Mouse (Mus musculus) large intestine, adult 2 months (tissue): ENCODE measurements around the gene Traip. TPM values are rescaled to one million over a fixed set of nuclear protein-coding genes. Genes with fewer than 3 reads are reported as not detected.
"Not testable (repeated sequence)": the region's sequence is repeated elsewhere in the genome, so short reads cannot be mapped to it uniquely, and the experiment has no call there.

Experiments used
- DNase-seq: peaks from one replicate; pipeline ENCODE4 v3.0.0-alpha.2; 2012; ENCODE audit warnings: low read depth, low spot score
- WGBS: fragments of 180-500 bp; shearing (Covaris S2); methylation state at CpG from one replicate; pipeline ENCODE4 v1.1.7; 2018; 5-methylcytosine and 5-hydroxymethylcytosine counted together
- polyA plus RNA-seq: library from polyadenylated mRNA; depleted of rRNA; stranded (reverse); fragments of >200 nt; gene quantifications from 2 replicates; pipeline ENCODE4 v1.2.3, GENCODE M21; 2012; rRNA removed

Traip gene
- polyA plus RNA-seq, 1 experiment = 3.7 TPM

DNA sequence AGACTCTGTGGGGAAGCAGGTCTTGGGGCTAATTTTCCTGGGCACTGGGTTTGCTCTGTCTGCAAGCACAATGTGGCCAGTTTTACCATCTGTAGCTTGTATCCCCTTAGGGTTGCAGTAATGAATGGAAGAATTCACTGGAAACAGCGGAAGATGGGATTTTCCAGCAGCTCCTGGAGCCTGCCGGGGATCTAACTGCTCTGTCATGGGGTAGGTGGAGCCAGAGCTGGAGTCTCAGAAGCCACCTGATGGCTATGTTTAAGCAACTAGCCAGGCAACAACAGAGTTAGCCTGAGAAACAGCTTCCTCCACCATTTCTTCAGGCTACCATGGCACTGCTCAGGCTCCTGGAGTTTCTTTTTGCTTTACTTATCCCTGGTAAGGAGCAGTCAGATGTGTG is 42.3 kb downstream of the Traip start, which contains the start of gene Cdhr4:
TSS of gene Cdhr4 (plus strand) at position 301 of the 400 bp plus-strand sequence.
- DNase-seq = no peak
- WGBS = 73% methylated on average over 2 of the region's 2 CpGs

DNA sequence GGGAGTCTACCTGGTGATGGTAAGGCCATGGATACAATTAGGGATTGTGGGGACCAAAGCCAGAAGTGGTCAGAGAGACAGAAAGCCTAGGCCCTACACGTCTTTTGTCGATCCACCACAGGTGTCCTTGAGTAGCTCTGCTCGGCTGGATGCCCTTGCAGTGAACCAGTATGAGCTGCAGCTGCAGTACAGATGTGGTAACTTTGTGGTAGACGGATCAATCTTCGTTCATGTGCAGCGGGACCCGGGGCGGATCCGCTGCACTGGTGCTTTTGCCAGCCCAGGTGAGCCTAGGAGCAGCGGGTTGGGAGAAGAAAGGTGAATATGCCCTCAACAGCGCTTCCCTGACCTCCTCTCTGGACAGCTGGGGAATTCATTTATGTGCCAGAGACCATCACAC is 43.1 kb downstream of the Traip start:
- 90% methylated on average over 11 of the region's 11 CpGs for WGBS
- no peak for DNase-seq

DNA sequence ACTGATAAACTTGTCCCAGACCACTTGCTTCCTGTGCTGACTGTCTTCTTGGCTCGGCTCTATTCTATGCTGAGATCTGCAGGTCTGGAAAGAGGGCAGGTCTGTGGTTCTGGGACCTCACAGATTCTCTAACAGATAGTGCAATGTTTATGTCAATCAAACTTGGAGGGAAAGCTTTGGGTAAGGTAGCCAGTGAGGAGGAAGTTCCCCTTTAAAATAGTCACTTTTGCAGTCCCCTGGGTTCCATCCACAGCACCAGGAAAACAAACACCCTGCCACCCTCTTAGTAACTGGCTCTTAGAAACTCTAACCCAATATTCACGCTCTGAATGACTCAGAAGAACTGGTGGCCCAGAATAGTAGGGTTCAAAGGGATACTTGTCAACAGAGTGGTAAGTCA is 44.5 kb downstream of the Traip start:
- no peak for DNase-seq
- 62% methylated on average over 2 of the region's 2 CpGs for WGBS

DNA sequence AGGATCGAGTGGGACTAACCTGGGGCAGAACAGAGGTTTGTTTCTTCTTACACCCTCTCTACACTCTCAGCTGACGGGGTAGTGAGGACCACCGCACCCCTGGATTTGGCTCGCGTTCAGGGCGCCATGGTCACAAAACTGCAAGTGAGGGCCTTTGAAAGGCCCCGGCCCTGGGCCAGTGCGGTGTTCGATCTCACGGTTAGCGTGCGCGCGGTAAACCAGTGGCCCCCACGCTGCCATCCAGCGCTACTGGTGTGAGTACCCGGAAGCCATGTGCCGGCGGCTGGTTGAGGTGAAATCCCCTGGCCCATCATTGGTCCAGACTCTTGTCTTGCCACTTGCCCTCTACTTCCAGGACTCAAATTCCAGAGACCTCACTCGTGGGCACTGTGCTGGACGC is 45.6 kb downstream of the Traip start:
- no peak for DNase-seq
- 92% methylated on average over 21 of the region's 21 CpGs for WGBS

DNA sequence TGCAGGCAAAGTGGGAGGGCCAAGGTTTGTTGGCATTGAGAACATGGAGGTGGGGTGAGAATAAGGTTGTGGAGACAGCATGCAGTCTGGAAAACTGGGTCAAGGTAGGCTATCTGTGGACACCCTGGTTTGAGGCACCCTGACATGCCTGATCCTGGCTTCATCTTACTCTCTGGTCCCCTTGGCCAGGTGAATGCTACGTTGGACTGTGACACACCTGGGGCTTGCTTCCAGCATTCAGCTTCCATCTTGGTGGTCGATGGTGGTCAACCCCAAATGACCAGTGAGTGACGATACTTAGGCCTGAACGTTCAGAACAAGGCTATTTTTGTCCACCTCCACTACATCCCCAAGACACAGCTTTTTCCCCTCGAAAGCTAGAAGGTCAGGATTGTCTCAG is 46.1 kb downstream of the Traip start, which contains the start of gene Gm20662:
TSS of gene Gm20662 (plus strand) at position 301 of the 400 bp plus-strand sequence.
- 92% methylated on average over 5 of the region's 5 CpGs for WGBS

DNA sequence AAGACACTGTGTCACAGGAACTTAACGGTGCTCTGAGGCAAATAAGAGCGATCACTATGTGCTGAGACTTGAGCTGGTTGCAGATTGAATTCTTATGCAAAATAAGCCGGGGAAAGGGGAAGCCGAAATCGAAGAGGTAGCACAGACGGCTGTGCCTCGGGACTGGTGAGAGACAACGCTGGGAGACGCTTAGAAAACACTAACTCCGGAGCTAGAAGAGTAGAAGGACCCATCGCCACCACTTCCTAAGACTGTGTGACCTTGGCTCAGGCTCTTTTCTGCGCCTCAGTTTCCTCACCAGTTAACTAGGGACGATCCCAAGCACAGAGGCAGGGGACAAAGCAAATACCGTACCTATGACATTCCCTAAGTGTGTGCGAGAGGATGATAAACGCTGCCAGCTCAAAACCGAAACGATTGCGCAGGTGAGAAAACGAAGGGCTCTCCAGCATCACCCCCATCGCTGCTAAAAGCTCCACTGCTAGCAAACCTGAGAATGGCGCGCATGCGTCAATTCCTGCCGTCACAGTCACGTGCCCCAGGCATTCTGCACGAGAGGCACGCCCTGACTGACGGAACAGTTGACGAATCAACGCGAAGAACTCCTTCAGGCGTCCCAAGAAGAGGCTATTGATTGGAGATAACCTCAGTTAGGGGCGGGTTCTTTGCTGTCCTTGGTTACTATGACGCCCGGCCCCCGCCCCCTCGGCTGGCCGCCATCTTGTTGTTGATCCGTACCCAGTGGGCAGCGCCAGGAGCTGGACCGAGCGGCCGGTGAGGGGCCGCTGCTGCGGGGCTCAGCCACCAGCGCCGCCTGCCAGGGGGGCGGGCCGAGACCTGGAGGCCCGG is 52.2 kb downstream of the Traip start, which contains the start of gene Ip6k1:
TSS of gene Ip6k1 (plus strand) at position 580 of the 849 bp plus-strand sequence.
- DNase-seq = peak; percentile 100
- under 1% methylated on average over 51 of the region's 51 CpGs for WGBS

More for the DNA sequence above, 46.1 kb downstream of the Traip start, which contains the start of gene Gm20662:
- DNase-seq = no peak

DNA sequence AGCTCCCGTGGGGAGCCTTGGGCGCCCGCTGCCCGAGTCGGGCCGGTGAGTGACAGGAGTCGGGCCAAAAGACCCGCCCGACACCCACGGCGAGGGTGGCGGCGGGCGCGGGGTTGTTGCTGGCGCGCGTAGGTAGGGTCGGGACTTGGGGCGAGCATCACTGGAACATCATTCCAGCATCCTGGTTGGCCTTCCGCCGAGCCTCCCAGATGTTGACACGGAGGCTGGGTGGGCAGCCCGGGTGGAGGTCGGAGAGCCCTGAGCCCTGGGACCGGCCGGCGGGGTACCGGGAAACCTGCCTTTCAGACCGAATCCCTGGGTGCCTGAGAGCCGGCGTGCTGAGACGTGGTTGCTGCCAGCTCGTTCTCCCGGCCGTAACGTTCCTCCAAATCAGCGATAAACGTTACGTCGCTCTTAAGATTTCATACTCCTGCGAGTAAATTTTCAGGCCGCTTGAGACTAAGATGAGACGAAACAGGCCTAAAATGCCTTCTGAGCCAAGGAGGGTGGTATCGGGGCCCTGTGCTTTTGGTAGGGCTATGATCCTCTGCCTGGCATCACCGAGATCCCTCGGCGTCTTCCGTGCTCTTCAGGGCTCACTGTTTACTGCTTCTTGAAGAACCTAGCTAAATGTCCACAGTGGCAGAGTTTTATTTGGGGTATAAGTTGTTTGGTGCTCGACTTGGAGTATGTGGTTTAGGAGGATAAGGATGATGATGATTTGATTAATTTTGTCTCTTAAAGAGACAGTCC is 53.0 kb downstream of the Traip start:
- whole genome bisulfite sequencing = 1% methylated on average over 49 of the region's 50 CpGs
- no peak for DNase-seq

DNA sequence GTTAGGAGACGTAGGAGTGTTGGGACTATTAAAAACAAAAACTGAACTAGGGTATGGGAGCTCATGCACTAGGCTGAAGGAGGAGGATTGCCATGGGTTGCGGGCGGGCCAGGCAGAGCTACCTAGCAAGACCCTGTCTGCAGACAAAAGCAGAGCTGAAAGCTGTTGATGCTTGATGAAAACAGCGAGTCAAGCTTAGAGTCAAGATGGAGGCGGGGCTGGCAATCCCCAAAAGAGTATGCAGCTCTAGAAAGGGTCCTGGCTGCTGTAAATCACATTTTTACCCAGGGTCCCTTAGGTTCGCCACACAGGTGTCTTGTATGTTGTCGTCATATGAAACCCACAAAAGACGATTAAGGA is 53.6 kb downstream of the Traip start:
- DNase-seq = no peak
- 12% methylated on average over 8 of the region's 8 CpGs for WGBS

DNA sequence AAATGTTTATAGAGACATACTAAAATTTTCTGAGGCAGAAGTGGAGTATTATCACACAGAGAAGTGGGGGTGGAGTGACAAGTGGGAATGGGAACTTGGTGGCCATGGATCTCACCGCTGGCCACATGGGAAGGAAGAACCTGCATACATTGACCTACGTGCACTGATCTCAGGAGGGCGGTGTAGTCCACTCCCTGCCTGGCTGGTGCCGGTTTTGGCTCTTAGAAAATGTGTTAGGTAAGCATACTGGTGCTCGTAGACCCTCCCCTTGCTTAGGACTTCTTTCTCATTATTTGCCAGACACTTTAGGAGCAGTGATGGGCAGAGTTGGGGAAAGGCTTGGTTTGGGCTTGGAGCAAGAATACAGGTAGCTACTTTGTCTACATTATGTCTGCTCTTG is 58.1 kb downstream of the Traip start:
- 43% methylated on average over 5 of the region's 5 CpGs for WGBS
- no peak for DNase-seq

DNA sequence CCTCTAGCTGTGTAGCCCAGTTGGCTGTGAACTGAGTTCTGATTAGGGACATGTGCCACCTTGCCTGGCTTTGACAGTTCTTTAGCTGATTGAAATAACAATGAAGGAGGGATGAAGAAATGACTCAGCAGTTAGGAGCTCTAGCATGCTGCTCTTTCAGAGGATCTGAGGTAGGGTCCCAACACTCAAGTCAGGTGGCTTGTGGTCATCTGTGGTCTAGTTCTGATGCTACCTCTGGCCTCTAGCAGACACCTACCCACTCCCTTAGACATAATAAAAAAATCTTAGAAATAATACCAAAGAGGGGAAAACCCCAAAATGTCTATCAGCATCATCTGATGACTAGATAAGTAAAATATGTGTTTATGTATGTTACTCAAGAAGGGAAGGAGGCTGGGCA is 60.4 kb downstream of the Traip start:
- DNase-seq = no peak

DNA sequence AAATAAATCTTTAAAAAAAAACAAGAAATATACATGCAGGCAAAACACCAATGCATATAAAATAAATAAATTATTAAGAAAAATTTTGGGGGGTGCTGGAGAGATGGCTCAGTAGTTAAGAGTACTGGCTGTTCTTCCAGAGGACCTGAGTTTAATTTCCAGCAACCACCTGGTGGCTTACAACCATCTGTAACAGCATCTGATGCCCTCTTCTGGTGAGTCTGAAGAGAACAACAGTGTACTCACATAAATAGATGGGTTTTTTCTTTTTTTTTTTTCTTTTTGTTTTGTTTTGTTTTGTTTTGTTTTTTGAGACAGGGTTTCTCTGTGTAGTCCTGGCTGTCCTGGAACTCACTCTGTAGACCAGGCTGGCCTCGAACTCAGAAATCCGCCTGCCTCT is 63.6 kb downstream of the Traip start:
- WGBS = 96% methylated on average over 2 of the region's 2 CpGs
- DNase-seq = not testable (repeated sequence)

DNA sequence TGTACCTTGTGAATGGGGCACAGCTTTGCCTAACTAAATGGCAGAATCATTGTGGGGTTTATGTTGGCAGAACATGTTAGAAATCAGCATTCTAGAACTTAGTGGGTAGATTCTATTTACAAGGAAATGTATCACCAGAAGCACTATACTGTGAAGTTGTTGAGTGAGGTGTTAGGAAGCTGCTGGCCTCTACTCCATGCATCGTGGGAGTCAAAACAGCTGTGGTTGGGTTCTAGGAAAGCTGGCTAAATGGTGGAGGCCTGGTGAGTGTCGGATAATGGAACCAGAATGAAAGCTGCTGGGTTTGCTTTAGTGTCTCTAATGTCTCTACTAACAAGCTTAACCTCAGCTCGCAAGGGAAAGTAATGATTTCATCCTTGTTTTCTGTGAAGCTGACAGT is 67.2 kb downstream of the Traip start:
- 83% methylated on average over 3 of the region's 3 CpGs for WGBS
- no peak for DNase-seq

DNA sequence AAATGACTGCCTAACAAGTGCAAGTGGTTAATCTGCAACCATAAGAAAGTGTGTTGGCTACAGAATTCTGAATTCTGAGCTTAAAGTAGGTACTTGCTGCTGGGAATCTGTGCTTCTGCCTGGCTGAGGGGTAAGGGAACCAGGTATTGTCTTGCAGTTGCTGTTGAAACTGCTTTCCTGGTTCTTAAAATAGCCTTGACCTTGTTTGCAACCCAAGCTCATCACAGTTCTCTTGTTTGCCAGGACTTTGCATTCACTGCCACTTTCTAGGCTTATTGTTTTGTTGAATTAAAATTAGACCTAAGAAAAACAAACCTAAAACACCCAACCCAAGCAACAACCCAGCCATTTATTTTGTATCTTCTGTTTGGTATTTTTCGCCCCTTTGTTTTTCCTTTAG is 70.8 kb downstream of the Traip start:
- no peak for DNase-seq
- 94% methylated on average over 1 of the region's 1 CpGs for WGBS

Other genes starting within 250 kb of the Traip start
- gene Sema3f, start 239.7 kb upstream of the Traip start, polyA plus RNA-seq = 14.1 and 20.1 TPM in 2 replicates
- 37.9 and 62.1 TPM in 2 replicates for gene Rbm5, start 179.1 kb upstream of the Traip start, polyA plus RNA-seq
- gene Rbm6, start 76.9 kb upstream of the Traip start, polyA plus RNA-seq = 19.0 and 24.5 TPM in 2 replicates
- gene Mon1a, start 62.0 kb upstream of the Traip start, polyA plus RNA-seq = 67.5 and 92.5 TPM in 2 replicates
- gene Mst1r, start 43.3 kb upstream of the Traip start, polyA plus RNA-seq = 77.1 and 101 TPM in 2 replicates
- not detected in 2 replicates for gene Actl11, start 21.7 kb upstream of the Traip start, polyA plus RNA-seq
- 0.02 TPM in 1 of 2 replicates, not detected in the other for gene Camkv, start 14.5 kb upstream of the Traip start, polyA plus RNA-seq
- 114 and 158 TPM in 2 replicates for gene Uba7, start 25.4 kb downstream of the Traip start, polyA plus RNA-seq
- gene Gm20661, start 32.9 kb downstream of the Traip start, polyA plus RNA-seq = 0.14 TPM in 1 of 2 replicates, not detected in the other
- 3.0 and 3.4 TPM in 2 replicates for gene Inka1, start 35.7 kb downstream of the Traip start, polyA plus RNA-seq
- 1.0 and 1.7 TPM in 2 replicates for gene Cdhr4, start 42.4 kb downstream of the Traip start, polyA plus RNA-seq
- gene Gm20662, start 46.2 kb downstream of the Traip start, polyA plus RNA-seq = 0.86 and 1.3 TPM in 2 replicates
- 57.1 and 90.1 TPM in 2 replicates for gene Ip6k1, start 52.4 kb downstream of the Traip start, polyA plus RNA-seq
- gene Gmppb, start 99.1 kb downstream of the Traip start, polyA plus RNA-seq = 75.3 and 77.6 TPM in 2 replicates
- 10.7 and 12.7 TPM in 2 replicates for gene Amigo3, start 103.0 kb downstream of the Traip start, polyA plus RNA-seq
- 0.26 and 0.56 TPM in 2 replicates for gene Mst1, start 130.3 kb downstream of the Traip start, polyA plus RNA-seq
- 47.7 and 86.0 TPM in 2 replicates for gene Rnf123, start 133.2 kb downstream of the Traip start, polyA plus RNA-seq
- gene Apeh, start 144.5 kb downstream of the Traip start, polyA plus RNA-seq = 173 and 195 TPM in 2 replicates
- 2.0 and 2.2 TPM in 2 replicates for gene Bsn, start 240.2 kb downstream of the Traip start, polyA plus RNA-seq